Mouse (Mus musculus): Measurements from ENCODE around the gene Itga9.

Gene Itga9

GRCm38 (mm10) chr9:118822186-118822555, 215.7 kb downstream of the Itga9 start:
- DNase-seq (ENCODE audit: low spot score), result no peak

GRCm38 (mm10) chr9:118822581-118822980, 216.1 kb downstream of the Itga9 start:
- DNase-seq (ENCODE audit: low spot score), result no peak

GRCm38 (mm10) chr9:118831080-118831479, 224.6 kb downstream of the Itga9 start:
- DNase-seq (ENCODE audit: low spot score), result no peak

GRCm38 (mm10) chr9:118832533-118832932, 226.0 kb downstream of the Itga9 start:
- DNase-seq (ENCODE audit: low spot score), result no peak

GRCm38 (mm10) chr9:118833413-118833812, 226.9 kb downstream of the Itga9 start:
- DNase-seq (ENCODE audit: low spot score), result no peak

GRCm38 (mm10) chr9:118838910-118839667, 232.6 kb downstream of the Itga9 start:
- no peak for DNase-seq (ENCODE audit: low spot score)

- DNase-seq (ENCODE audit: low spot score), result no peak
These were observed 234.8 kb downstream of the Itga9 start for GRCm38 (mm10) chr9:118841247-118841646.

GRCm38 (mm10) chr9:118841907-118842432, 235.5 kb downstream of the Itga9 start:
- DNase-seq (ENCODE audit: low spot score), result no peak

- no peak for DNase-seq (ENCODE audit: low spot score)
These were observed 237.2 kb downstream of the Itga9 start for GRCm38 (mm10) chr9:118843711-118844110.

- DNase-seq (ENCODE audit: low spot score), result no peak
These were observed 238.5 kb downstream of the Itga9 start for GRCm38 (mm10) chr9:118845003-118845402.

- no peak for DNase-seq (ENCODE audit: low spot score)
These were observed 240.3 kb downstream of the Itga9 start for GRCm38 (mm10) chr9:118846766-118847165.

- no peak for DNase-seq (ENCODE audit: low spot score)
These were observed 250.2 kb downstream of the Itga9 start for GRCm38 (mm10) chr9:118856665-118857064.

GRCm38 (mm10) chr9:118860613-118861141, 254.2 kb downstream of the Itga9 start:
- DNase-seq (ENCODE audit: low spot score), result no peak

- DNase-seq (ENCODE audit: low spot score), result no peak
These were observed 255.7 kb downstream of the Itga9 start for GRCm38 (mm10) chr9:118862214-118862613.

GRCm38 (mm10) chr9:118862852-118863260, 256.4 kb downstream of the Itga9 start:
- DNase-seq (ENCODE audit: low spot score), result no peak

GRCm38 (mm10) chr9:118863528-118863927, 257.0 kb downstream of the Itga9 start:
- no peak for DNase-seq (ENCODE audit: low spot score)

- no peak for DNase-seq (ENCODE audit: low spot score)
These were observed 260.5 kb downstream of the Itga9 start for GRCm38 (mm10) chr9:118866949-118867348.

- DNase-seq (ENCODE audit: low spot score), result no peak
These were observed 261.4 kb downstream of the Itga9 start for GRCm38 (mm10) chr9:118867851-118868250.

- no peak for DNase-seq (ENCODE audit: low spot score)
These were observed 264.6 kb downstream of the Itga9 start for GRCm38 (mm10) chr9:118871089-118871488.

GRCm38 (mm10) chr9:118873031-118873430, 266.5 kb downstream of the Itga9 start:
- no peak for DNase-seq (ENCODE audit: low spot score)

- no peak for DNase-seq (ENCODE audit: low spot score)
These were observed 267.1 kb downstream of the Itga9 start for GRCm38 (mm10) chr9:118873596-118873995.

GRCm38 (mm10) chr9:118875705-118876104, 269.2 kb downstream of the Itga9 start:
- DNase-seq (ENCODE audit: low spot score), result no peak

GRCm38 (mm10) chr9:118876902-118877301, 270.4 kb downstream of the Itga9 start:
- DNase-seq (ENCODE audit: low spot score), result no peak
